Mouse (Mus musculus): ENCODE measurements at regions not wholly inside any gene's neighbourhood (a gene's known extent, or its start where the extent isn't known, plus 50 kb on each side); places are given as distances from the start of the nearest gene placed in this dataset.

DNA sequence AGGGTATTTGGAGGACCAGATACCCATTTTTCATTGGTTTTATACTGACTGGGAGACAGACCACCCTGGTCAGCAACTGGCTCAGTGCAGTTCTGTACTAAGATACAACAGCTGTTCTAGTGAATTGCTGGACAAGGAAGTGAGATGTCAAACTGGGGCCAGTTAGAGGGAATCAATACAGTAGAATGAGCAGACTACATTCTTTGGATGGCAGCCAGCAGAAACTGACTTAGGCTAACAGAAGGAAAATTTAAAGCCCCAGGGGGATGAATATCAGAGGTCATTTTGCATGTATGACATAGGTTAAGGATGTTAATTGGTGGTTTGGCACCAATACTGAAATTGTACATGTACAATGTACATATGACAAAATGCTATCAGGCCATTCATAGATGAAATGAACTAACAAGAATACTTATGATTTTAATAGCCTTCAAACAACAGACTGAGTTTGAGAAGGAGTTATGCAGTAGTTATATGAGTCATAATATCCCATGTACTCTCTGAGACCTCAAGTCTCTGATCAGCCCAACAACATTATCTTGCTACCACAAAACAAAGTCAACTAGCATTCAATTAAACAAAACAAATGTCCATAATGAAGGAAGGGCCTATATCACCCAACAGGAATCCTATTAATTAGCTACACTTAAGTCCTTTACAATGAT is 910.3 kb downstream of the Gsdmc2 start:
- Histone ChIP-seq H3K9me3 (replicated peaks) (no peaks in the 10 kb centered on the region), H3K4me2 (replicated peaks) (no peak overlapping the region), H3K36me3 (no peaks in the 10 kb centered on the region), H3K4me1 (no peaks in the 10 kb centered on the region), H3K27me3 (no peaks in the 10 kb centered on the region), H3K27ac (no peak overlapping the region), H3K4me3 (no peak overlapping the region), H3K9ac (no peak overlapping the region)
- no peak for ATAC-seq (ENCODE audit: low FRiP score)

DNA sequence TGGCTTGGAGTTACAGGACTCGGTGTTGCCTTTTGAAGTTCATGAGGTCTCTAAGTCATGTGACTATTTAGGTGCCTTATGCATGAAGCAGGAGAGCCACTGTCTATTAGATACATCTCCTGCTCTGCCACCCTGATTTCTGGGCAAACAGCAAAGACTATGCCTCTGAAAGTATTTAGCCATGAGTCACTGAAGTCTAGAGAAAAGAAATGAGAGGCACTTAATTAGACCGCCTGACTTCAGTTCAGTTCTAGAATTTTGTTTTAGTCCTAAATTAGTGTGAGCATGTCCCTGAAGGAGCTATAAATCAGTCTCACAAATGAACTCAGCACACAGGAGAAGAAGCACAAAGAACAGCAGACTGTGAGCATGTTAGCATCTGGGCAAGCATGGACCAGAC is 924.5 kb downstream of the Gsdmc2 start:
- Histone ChIP-seq H3K9me3 (replicated peaks) (no peaks in the 10 kb centered on the region), H3K9ac (no peak overlapping the region), H3K4me1 (no peaks in the 10 kb centered on the region), H3K36me3 (no peaks in the 10 kb centered on the region), H3K27me3 (no peaks in the 10 kb centered on the region), H3K4me2 (replicated peaks) (no peak overlapping the region), H3K27ac (no peak overlapping the region), H3K4me3 (no peak overlapping the region)
- no peak for ATAC-seq (ENCODE audit: low FRiP score)
- 91% methylated on average over 2 of the region's 2 CpGs for WGBS

DNA sequence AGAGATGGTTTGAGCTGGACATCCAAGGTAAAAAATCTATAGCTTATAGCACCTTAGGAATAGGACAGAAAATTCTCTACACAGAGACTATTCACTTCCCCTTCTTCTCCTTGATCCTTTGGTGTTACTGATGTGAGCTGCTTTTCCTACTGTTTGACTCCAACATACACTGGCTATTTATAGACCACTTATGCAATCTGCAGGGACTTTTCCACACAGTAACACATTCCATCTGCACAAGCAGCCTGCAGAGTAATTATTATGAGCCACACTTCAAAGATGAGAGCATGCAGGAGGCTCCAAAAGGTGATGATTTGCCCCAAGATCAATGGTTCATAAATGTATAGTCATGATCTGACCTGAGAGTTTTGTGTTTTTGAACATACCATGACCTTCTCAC is 925.7 kb downstream of the Gsdmc2 start:
- no peak for ATAC-seq (ENCODE audit: low FRiP score)
- no peak overlapping the region for H3K4me3 ChIP-seq
- H3K36me3 ChIP-seq: no peaks in the 10 kb centered on the region
- no peaks in the 10 kb centered on the region for H3K9me3 ChIP-seq (replicated peaks)
- no peak overlapping the region for H3K4me2 ChIP-seq (replicated peaks)
- no peak overlapping the region for H3K9ac ChIP-seq
- H3K27me3 ChIP-seq: no peaks in the 10 kb centered on the region
- no peaks in the 10 kb centered on the region for H3K4me1 ChIP-seq
- no peak overlapping the region for H3K27ac ChIP-seq

DNA sequence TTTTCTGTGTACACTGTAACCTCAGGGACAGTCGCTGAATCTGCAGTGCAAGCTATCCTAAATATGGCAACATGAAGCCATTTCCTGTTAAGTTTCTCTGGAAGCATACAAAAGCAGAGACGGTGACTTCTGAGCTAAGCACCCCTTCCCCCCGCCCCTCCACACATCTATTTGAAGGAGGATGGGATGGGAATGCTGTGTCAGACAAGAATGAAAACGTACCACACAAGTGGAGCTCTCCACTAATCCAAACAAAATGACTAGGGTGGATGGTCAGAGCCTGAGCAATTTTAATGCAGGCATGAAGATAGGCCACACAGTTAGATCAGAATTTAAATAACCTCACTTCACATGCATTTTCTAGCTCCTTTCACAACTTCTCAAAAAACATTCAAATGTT is 936.6 kb downstream of the Gsdmc2 start:
- Histone ChIP-seq H3K4me3 (no peak overlapping the region), H3K27ac (no peak overlapping the region), H3K27me3 (no peaks in the 10 kb centered on the region), H3K9ac (no peak overlapping the region), H3K4me2 (replicated peaks) (no peak overlapping the region), H3K36me3 (no peaks in the 10 kb centered on the region), H3K9me3 (replicated peaks) (no peaks in the 10 kb centered on the region), H3K4me1 (peaks cover 4% of the 10 kb centered on the region)
- WGBS: 53% methylated on average over 4 of the region's 4 CpGs
- ATAC-seq (ENCODE audit: low FRiP score): no peak

DNA sequence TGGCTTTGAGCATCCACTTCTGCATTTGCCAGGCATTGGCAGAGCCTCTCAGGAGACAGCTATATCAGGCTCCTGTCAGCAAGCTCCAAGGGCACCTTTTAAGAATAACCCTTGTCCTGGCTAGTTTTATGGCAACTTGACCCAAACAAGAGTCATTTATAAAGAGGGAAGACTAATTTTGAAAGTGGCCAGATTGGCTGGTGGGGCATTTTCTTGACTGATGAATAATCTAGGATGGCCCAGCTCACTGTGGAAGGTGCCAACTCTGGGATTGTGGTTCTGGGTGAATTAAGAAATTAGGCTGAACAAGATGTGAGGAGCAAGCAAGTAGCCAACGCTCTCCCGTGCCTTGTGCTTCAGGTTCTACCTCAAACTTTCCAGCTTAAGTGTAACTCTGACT is 937.8 kb downstream of the Gsdmc2 start:
- no peak overlapping the region for H3K27ac ChIP-seq
- no peak overlapping the region for H3K4me3 ChIP-seq
- H3K9me3 ChIP-seq (replicated peaks): no peaks in the 10 kb centered on the region
- 84% methylated on average over 2 of the region's 2 CpGs for WGBS
- H3K36me3 ChIP-seq: no peaks in the 10 kb centered on the region
- no peak overlapping the region for H3K4me2 ChIP-seq (replicated peaks)
- H3K9ac ChIP-seq: no peak overlapping the region
- no peaks in the 10 kb centered on the region for H3K27me3 ChIP-seq
- no peak for ATAC-seq (ENCODE audit: low FRiP score)
- peaks cover 10% of the 10 kb centered on the region for H3K4me1 ChIP-seq

DNA sequence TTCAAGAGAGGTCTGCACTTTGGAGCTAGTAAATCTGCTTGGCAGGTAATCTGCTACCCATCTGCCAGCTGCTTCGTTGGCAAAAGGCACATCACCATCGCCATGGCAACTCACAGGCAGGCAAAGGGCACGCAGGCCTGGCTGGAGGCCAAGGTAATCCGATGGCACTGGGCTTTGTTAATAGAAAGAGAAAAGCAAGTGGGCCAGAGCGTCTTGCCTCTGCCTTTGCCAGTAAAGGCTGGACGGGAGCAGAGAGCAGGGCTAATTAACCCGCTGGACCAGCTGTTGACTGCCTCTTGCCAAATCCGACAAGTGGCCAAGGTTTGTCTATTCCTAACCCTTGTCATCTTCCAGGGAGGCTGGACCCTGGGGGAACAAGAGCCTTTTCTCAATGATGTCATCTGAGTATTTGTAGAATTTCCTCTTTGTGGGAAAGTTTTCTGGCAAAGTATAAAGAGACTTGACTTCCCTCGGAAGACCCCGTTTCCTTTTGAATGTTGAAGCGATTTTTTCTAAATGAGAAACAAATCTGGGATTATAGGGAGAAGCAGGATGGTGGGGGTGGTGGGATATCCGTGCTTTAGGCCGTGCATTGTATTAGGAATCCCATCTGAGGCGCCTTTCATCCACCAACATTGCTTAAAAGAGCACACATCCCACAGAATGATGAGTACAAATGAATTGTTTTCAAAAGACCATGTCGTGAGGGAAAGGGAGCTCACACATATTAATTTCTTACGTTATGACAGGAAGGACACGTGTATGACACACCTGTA is 941.7 kb downstream of the Gsdmc2 start:
- WGBS: 38% methylated on average over 17 of the region's 17 CpGs

DNA sequence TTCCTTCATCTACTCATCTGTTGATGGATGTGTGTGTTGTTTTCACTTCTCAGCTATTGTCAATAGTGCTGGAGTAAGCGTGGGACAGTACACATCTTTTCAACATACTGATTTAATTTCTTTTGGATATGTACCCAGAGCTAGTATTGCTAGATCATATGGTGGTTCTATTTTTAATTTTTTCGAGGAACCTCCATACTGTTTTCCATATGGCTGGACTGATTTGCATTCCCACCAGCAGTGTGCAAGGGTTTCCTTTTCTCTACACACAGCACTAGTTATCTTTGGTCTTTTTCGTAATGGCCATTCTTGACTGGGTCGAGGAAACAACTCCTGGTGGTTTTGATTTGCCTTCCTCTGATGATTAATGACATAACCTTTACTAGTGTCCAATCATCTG is 943.0 kb downstream of the Gsdmc2 start:
- Histone ChIP-seq H3K9ac (no peak overlapping the region), H3K27ac (no peak overlapping the region), H3K36me3 (no peaks in the 10 kb centered on the region), H3K4me2 (replicated peaks) (no peak overlapping the region), H3K4me3 (no peak overlapping the region), H3K4me1 (peaks cover 10% of the 10 kb centered on the region), H3K27me3 (no peaks in the 10 kb centered on the region), H3K9me3 (replicated peaks) (no peaks in the 10 kb centered on the region)
- no peak for ATAC-seq (ENCODE audit: low FRiP score)
- WGBS: 83% methylated on average over 4 of the region's 4 CpGs

More for the DNA sequence above, 941.7 kb downstream of the Gsdmc2 start:
- H3K27me3 ChIP-seq: no peaks in the 10 kb centered on the region
- no peak overlapping the region for H3K4me3 ChIP-seq
- no peak overlapping the region for H3K9ac ChIP-seq
- H3K4me1 ChIP-seq: peaks cover 10% of the 10 kb centered on the region
- H3K27ac ChIP-seq: no peak overlapping the region
- no peaks in the 10 kb centered on the region for H3K9me3 ChIP-seq (replicated peaks)
- H3K36me3 ChIP-seq: no peaks in the 10 kb centered on the region
- ATAC-seq (ENCODE audit: low FRiP score): peak; percentile 97
- no peak overlapping the region for H3K4me2 ChIP-seq (replicated peaks)

DNA sequence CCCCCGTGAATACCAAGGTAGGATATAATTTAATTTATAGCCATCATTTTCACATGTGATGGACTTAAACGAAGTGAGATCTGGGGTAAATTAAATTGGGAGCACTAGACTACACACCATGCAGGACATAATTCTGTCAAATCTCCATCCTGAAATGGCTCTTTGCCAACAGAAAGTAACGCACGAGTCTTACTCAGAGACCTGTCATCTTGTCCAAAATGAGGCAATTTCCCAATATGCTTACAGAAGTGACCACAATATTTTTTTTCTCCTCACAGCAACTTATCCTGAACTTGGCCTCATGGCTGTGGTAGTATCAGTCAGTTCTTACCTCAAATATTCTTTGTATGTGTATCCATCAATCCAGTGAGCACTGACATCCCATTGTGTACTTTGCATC is 955.2 kb downstream of the Gsdmc2 start:
- Histone ChIP-seq H3K4me1 (no peaks in the 10 kb centered on the region), H3K27me3 (no peaks in the 10 kb centered on the region), H3K4me3 (no peak overlapping the region), H3K9ac (no peak overlapping the region), H3K4me2 (replicated peaks) (no peak overlapping the region), H3K9me3 (replicated peaks) (no peaks in the 10 kb centered on the region), H3K27ac (no peak overlapping the region), H3K36me3 (no peaks in the 10 kb centered on the region)
- 86% methylated on average over 4 of the region's 4 CpGs for WGBS
- ATAC-seq (ENCODE audit: low FRiP score): no peak

DNA sequence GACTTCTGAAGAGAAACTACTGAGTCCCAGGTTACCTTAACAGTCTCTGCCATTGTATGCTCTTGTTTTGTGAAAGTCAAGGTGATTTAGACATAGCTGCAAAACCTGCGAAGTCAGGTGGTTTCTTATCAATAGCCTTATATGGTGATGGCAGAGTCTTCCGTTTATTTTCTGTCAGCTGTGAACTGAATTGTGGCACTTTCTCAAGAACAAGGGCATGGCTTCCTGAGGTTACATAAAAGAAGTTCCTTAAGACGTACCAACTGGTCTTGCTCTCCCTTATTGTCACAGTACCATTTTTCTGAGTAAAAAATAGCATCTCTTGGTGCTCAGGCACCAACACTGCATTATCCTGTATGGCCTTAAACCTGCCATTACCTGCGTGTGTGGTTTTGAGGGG is 959.6 kb downstream of the Gsdmc2 start:
- ATAC-seq (ENCODE audit: low FRiP score): no peak
- WGBS: 88% methylated on average over 4 of the region's 4 CpGs
- H3K27me3 ChIP-seq: no peaks in the 10 kb centered on the region
- H3K9me3 ChIP-seq (replicated peaks): no peaks in the 10 kb centered on the region
- H3K36me3 ChIP-seq: no peaks in the 10 kb centered on the region
- no peaks in the 10 kb centered on the region for H3K4me1 ChIP-seq
- no peak overlapping the region for H3K4me3 ChIP-seq
- H3K9ac ChIP-seq: no peak overlapping the region
- no peak overlapping the region for H3K27ac ChIP-seq
- no peak overlapping the region for H3K4me2 ChIP-seq (replicated peaks)

DNA sequence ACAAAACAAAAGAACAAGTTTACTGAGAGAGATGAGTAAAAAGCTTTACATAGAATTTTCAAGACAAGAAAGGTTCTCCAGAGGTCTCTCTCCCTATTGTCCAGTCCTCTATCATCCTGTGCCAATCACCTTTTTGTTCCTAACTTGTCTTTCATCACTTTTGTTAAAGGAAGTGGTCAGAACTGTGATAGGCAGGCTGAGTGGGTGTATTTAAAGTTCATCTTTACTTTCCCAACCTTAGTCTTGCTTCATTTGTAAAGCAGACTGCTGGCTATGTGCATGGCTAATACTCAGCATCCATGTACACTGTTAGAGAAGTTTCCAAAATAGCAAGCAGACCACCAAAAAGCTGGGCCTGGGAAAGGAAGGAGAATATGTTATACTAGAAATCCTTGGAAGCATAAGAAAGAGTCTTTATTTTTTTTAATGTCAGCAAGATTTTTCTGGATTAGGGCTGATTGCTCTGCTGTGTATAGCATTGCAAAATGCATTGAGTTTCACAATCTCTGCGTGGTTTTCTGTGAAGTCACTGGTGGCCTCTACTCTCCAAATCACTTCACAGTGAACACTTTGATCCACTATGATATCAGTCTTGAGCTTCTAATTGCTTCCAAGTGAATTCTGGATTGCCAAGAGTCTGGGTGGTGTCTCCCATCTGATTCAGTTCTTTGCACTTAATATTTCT is 973.8 kb downstream of the Gsdmc2 start:
- no peaks in the 10 kb centered on the region for H3K27me3 ChIP-seq

DNA sequence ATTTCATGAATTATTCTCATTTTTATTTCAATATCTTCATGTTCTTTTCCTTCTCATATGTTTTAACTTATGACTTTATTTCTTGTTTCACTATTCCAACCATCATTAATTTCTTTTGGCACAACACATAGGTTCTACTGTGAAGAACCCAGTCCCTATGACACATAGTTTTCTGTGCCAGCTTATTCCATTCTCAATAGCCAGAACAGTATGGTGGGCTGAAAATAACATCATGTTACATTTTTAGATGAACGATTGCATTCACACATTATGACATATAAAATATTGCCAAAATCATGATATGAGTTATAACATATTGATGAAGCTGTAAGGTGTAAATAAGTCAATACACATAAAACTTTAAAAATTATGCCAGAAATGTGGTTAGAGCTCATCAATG is 982.4 kb downstream of the Gsdmc2 start:
- no peak overlapping the region for H3K27ac ChIP-seq
- no peak overlapping the region for H3K9ac ChIP-seq
- H3K27me3 ChIP-seq: no peaks in the 10 kb centered on the region
- H3K4me1 ChIP-seq: no peaks in the 10 kb centered on the region
- H3K36me3 ChIP-seq: no peaks in the 10 kb centered on the region
- no peak for ATAC-seq (ENCODE audit: low FRiP score)
- no peak overlapping the region for H3K4me2 ChIP-seq (replicated peaks)
- H3K9me3 ChIP-seq (replicated peaks): no peaks in the 10 kb centered on the region
- no peak overlapping the region for H3K4me3 ChIP-seq
- whole genome bisulfite sequencing: 81% methylated on average over 1 of the region's 1 CpGs

More for the DNA sequence above, 973.8 kb downstream of the Gsdmc2 start:
- no peak overlapping the region for H3K4me2 ChIP-seq (replicated peaks)
- H3K36me3 ChIP-seq: no peaks in the 10 kb centered on the region
- no peak for ATAC-seq (ENCODE audit: low FRiP score)
- H3K9me3 ChIP-seq (replicated peaks): no peaks in the 10 kb centered on the region
- no peak overlapping the region for H3K9ac ChIP-seq
- no peaks in the 10 kb centered on the region for H3K4me1 ChIP-seq
- 91% methylated on average over 1 of the region's 1 CpGs for WGBS
- H3K27ac ChIP-seq: no peak overlapping the region
- no peak overlapping the region for H3K4me3 ChIP-seq

DNA sequence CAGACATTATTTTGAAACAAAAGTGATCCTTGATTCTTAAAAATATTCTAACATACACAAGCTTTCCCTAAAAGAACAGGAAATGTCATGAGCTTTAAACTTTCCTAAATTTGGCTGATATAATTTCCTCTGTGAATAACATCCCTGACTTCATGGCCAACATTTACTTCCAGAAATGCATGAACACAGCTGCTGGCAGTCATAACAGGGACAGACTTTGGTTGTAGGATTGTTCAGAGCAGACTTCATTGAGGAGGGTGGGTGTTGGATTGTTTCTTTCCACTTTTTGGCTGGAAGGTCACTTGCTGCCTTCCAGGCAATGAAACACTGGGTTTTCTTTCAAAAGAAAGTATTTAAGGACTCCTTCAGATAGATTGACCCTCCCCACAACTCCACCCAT is 983.6 kb downstream of the Gsdmc2 start:
- no peak for ATAC-seq (ENCODE audit: low FRiP score)
- H3K36me3 ChIP-seq: no peaks in the 10 kb centered on the region
- no peaks in the 10 kb centered on the region for H3K4me1 ChIP-seq
- H3K27ac ChIP-seq: no peak overlapping the region
- no peak overlapping the region for H3K4me2 ChIP-seq (replicated peaks)
- no peak overlapping the region for H3K4me3 ChIP-seq
- no peak overlapping the region for H3K9ac ChIP-seq
- no peaks in the 10 kb centered on the region for H3K27me3 ChIP-seq
- H3K9me3 ChIP-seq (replicated peaks): no peaks in the 10 kb centered on the region

DNA sequence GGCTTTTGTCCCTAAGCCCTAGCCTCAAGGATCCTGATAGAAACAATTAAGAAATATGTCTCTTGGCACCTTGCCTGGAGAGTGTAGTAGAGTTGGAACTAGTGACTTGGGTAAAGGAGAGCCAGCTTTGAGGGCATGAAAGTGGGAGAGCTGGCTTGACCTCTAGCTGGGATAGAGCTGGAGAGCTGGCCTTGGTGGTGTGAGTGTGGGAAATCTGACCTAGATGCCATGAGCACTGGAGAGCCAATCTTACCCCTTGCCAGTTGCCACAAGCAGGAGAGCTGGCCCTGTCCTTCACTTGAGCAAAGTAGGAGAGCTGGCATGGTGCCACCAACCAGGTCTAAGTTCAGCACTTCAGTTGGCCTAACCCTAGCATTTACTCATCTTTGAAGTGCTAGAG is 995.7 kb downstream of the Gsdmc2 start:
- H3K27ac ChIP-seq: no peak overlapping the region
- no peak overlapping the region for H3K4me3 ChIP-seq
- H3K36me3 ChIP-seq: no peaks in the 10 kb centered on the region
- no peaks in the 10 kb centered on the region for H3K27me3 ChIP-seq
- H3K9ac ChIP-seq: no peak overlapping the region
- no peak overlapping the region for H3K4me2 ChIP-seq (replicated peaks)
- no peaks in the 10 kb centered on the region for H3K9me3 ChIP-seq (replicated peaks)
- H3K4me1 ChIP-seq: no peaks in the 10 kb centered on the region
- no peak for ATAC-seq (ENCODE audit: low FRiP score)
